Mouse (Mus musculus) heart, postnatal 14 days (tissue): ENCODE results near the gene Rpl27a. TPM values are rescaled to one million over a fixed set of nuclear protein-coding genes. Genes with fewer than 3 reads are reported as not detected.

Source experiments
- DNase-seq, 2 experiments: peaks; one replicate each; pipeline ENCODE4 v3.0.0; 2021 to 2022
- intact Hi-C: fragments of 180-260 bp; cut with DNase I; formaldehyde crosslinking; loops from one replicate; pipeline ENCODE4 v1.15.1; 2025
- total RNA-seq, 2 experiments: library from RNA; stranded (reverse); gene quantifications; 2 replicates each; pipeline ENCODE4 v1.2.3; 2021

Rpl27a gene
- total RNA-seq, 2 experiments from 2014 or later, result 100 to 103 TPM

DNA sequence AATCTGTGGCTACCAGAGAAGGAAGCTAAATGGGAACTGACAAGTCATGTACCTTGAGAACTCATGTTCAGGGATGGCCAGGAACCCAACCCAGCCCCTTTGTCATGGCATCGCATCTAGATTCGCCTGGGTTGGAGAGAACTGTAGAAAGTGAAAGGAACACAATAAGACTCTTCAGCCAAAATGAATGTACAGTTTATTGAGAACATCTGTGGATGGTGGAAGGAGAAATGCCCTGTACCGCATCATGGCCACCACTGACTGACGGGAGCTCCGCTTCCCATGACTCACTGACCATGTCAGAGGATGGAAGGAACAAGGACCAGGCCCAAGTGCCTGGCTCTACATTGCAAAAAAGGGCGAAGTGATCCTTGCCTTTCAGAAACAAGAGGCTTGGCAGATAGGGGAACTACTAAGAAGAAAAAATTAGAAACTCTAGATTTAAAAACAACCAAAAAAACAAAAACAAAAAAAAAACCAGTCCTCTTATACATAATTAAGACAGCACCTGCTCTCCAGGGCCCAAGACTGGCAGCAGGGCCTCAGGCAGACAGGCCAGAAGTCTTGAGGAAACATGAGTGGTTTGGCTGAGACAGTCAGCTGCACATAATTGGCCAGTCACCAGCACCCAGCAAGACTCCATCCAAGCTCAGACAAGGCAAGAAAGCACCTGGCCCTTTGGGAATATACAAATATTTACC is 4.9 kb downstream of the Rpl27a start:
- DNase-seq, result no peak
- intact Hi-C loops, result no loop called here

DNA sequence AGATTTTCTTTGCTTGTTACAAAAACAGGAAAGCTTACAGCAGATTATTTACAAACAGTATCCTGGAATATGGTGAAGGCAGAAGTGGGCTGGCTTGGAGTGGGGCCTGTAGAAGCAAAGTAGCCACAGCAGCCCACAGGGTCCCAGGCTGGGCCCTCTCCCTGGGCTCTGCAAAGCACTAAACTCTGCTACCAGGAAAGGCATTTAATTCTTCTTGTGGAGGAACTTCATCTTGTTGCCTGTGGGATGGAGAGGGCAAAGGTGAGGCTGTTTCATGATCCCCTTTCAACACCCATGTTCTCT is 5.4 kb downstream of the Rpl27a start:
- intact Hi-C loops, result no loop called here
- DNase-seq, result no peak

DNA sequence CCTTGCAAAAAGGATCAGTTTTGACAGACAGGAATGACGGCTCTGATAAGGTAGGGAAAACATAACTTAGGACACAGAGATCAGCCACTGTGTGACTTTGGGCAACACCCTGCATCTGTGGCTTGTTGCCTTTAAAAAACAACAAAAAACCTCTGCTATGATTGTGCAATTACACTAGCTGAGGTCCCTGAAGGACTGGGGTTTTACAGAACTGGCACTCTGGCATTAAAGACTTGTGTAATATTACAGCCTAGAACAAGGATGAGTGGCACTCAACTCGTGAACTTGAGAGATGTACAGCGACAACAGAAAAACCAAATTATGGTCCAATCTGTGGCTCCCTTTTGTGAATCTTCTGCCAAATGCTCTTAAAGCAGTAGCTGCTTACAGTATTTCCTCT is 5.8 kb downstream of the Rpl27a start:
- no peak for DNase-seq
- intact Hi-C loops, result no loop called here

DNA sequence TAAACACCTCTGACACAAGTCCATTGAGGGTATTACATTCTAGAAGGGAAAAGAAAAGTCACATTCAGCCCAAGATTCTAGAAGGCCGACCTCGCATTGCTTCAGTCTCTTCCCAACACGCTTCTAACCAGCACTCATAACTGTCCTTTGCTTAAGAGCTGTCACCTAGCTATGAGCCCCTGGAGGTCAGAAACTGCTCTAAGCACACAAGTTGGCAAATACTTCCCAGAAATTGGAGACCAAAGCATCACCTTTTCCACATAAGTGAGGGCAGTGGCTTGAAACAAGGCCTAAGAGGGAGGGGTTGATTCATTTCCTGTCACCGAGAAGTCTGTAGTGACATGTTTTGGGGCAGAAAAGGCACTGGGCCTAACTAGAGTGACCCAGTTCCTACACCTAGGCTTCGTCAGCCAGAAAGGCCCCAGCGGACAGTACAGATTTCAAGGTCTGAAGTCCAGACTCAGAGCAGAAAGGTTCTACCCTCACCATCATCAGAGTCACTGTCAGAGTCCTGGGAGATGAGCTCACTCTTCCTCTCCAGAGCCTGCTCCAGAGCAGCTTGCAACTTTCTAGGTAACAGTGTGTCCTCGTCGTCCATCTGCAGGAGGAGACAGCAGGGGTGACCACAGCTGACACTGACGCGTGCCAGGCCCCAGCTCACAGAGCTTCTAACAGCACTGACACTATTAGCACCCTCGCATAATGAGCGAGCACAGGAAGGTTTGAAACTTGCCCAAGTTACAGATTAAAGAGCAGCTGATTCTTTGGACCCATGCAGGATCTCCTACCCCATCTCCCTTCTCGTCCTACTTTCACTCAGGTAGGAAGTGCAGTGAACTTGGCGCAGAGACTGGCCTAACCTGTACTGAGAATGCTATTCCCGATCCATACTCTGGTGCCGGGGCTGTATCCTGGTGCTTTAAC is 7.1 kb downstream of the Rpl27a start:
- intact Hi-C loops, result no loop called here
- no peak for DNase-seq

DNA sequence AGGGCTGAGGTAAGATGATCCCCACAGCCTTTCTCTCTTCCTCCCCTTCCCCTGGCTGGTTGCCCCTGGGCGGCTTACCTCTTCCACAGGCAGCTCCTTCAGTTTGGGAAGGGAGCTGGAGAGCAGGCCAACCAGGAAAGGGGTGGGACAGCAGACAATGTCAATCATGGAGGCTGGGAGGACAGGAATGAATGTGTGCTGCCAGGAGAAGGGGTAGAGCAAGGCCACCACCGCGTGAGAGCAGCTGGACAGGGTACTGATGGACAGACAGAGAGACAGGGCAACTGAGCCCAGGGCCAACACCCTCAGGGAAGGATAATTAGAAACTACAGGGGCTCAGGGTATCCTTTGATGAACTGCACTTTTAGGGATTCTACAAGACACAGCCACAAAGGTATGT is 8.6 kb downstream of the Rpl27a start:
- intact Hi-C loops, result no loop called here
- DNase-seq, result no peak

DNA sequence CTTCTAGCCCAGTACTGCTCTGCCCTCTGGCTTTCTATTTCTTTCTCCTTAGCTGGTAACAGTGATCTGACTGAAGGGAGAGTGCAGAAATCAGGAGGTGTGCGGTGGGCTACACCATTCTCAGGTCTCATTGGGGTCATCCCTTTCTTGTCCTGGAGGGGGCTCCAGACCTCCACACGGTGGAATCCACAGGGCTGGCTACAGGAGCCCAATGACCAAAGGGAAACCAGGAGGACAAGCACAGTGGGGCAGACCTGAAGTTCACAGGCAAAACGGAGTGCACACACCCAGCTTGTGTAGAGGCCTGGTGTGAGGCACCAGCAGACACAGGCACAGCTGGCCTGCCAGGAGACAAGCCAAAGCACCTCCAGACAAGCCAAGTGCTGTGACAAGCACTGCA is 9.4 kb downstream of the Rpl27a start:
- peak; percentile 74 to 80 for DNase-seq
- intact Hi-C loops, result loop anchor here (1.0 to 2.0 kb wide), 2 partner anchors 90 to 190 kb away; no protein-coding TSS in a partner anchor

DNA sequence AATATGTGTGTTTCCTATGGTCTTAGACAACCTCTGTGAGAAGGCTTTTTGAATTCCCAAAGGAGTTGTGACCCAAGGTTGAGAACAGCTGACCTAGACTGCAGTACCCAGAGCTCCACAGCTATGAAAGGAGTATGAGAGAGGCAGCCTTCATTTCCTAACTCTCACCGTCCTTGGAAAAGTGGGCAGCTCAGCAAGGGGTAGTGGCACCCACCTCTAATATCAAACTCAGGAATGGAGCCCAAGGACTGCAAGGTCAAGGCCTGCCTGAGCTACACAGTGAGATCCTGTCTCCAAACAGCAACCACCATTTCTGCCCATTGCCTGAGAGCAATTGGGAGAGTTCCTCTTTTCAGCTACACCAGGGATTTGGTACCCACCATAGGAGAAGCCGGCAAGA is 10.8 kb downstream of the Rpl27a start:
- intact Hi-C loops, result loop anchor here (2.0 to 10.0 kb wide), 2 partner anchors 189 to 365 kb away; no protein-coding TSS in a partner anchor
- no peak for DNase-seq

DNA sequence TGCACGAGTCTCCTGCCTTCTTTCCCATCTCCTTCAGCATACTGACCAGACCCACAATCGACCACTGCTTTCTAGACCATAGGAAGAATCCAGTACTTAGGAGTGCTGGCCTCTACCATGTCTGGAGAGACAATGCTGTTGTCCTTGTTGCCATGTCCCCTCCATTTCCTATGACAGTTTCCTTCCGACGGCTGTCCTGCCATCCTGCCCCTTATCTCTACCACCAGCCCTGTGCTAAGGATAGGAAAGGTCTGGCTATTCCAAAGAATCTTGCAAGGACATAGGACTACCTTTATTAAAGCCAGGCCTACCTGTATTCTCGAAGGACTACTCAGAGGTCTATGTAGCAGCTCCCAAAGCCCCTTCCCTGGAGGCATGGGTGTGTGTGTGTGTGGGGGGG is 12.6 kb downstream of the Rpl27a start:
- intact Hi-C loops, result loop anchor here (10.0 kb wide), 1 partner anchor 363 kb away; no protein-coding TSS in a partner anchor
- DNase-seq, result no peak

DNA sequence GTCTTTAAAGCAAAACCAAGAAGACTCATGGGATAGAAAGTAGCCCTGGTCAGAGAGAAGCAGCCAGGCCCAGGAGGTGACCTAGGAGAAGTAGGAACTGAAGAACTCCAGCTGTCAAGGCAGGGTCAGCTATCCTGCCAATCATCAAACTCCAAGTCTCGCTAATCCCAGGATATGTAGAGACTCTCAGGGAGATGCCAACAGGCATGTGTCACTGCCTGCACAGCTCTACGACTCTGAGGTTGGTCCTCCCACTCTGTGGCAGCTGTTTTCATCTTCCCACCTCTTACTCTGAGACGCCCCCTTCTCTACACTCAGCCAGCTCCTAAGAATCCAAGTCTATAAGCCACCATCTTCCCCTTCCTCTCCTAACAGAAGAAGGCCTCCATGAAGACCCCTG is 13.7 kb downstream of the Rpl27a start:
- intact Hi-C loops, result loop anchor here (10.0 kb wide), 1 partner anchor 362 kb away; no protein-coding TSS in a partner anchor
- DNase-seq, result no peak

DNA sequence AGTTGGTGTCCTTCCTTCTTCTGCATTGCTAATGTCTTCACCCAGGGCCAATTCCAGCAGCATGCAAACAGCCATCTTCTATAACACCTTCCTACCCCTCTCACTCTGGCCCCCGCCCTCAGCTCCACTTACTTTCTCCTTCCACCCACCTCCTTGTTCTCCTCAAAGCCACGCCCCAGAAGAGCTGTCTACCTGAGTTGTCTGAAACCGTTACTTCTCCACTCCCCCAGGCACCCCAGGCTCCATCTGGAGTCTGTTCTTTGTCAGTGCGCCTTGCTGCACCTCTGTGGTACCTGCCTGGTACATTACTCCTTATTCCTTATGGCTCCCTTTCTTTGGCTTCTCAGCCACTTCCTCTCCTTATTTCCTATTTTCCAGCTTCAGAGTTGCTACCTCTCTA is 14.2 kb downstream of the Rpl27a start:
- DNase-seq, result no peak
- intact Hi-C loops, result loop anchor here (10.0 kb wide), 1 partner anchor 362 kb away; no protein-coding TSS in a partner anchor

DNA sequence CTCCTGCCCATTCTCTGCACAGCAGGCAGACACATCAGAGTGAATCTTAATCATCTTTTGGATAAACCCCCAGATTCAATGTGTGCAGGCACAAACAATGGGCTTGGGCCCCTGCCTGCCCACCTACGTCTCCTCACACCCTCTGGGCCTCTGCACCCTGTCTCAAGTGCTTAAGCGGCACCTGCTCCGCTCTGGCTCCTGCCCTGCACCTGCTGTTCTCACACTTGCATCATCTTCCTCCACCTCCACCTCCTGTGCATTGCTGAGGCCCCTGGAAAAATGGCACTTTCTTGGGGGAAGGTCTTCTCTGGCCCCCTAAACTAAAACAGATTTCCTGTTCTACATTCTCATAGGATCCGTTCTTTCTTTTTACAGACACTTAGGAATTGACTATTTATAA is 14.9 kb downstream of the Rpl27a start:
- intact Hi-C loops, result loop anchor here (10.0 kb wide), 1 partner anchor 361 kb away; no protein-coding TSS in a partner anchor
- DNase-seq, result no peak

DNA sequence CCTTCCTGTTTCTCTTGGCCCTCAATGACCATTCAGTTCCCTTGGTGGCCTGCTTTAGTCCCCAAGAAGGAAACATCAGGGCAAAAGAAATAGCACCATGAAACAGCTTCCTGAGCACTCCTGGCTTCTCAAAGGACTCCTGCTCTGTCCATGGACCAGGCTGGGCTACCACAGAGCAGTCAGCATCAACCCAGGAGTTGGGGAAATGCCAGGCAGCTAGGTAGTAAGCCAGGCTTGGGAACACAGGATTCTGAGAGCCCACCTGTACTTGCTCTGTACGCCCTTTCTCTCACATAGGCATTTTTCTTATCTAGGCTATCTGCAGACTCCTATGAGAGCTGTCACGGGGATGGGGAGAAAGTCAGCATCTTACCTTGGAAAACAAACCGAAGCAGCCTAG is 16.0 kb downstream of the Rpl27a start:
- intact Hi-C loops, result loop anchor here (5.0 to 10.0 kb wide), 2 partner anchors 42 to 360 kb away; no protein-coding TSS in a partner anchor
- no peak for DNase-seq

DNA sequence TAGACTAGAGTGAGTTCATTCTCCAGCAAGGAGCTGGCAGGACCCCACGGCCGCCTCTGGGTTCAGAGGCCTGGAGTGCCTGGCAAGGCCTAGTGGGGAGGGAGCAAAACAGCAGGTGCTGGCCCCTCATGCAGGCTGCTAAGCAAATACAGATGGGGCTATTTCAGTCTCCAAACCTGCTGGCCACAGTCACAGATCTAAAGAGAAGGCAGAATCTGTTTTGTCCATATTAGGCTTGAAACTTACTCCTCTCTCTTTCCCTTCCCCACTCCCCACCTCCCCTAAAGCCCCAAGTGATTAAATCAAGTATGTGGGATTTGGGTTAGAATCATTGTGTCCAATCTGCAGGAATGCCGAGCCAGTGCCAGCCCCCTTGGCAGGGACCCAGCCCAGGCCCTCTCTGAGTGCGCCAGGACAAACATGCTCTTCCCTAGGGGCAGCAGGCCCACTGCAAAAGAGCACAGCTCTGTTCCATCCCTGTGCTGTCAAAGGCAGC is 17.6 kb downstream of the Rpl27a start:
- peak; percentile 73 to 74 for DNase-seq
- intact Hi-C loops, result loop anchor here (5.0 to 10.0 kb wide), 2 partner anchors 41 to 358 kb away; no protein-coding TSS in a partner anchor

DNA sequence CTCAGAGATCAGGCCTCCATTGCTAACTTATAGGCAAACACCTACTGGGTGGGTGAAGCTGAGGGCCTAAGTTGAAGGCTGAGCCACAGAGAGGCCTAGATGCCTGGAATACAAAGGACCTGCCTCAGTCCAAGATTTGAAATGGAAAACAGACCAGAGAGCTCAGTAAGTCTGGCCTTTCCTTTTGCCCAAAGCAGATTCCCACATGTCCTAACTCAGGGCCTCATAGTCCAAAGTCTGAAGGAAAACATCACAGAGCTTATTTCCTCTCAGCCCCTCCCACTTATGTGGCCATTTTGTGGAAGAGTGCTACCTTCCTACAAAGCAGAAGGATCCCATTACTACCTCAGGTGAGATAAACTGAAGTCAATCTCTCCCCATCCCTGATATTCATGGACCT is 22.0 kb downstream of the Rpl27a start:
- no peak for DNase-seq
- intact Hi-C loops, result no loop called here

DNA sequence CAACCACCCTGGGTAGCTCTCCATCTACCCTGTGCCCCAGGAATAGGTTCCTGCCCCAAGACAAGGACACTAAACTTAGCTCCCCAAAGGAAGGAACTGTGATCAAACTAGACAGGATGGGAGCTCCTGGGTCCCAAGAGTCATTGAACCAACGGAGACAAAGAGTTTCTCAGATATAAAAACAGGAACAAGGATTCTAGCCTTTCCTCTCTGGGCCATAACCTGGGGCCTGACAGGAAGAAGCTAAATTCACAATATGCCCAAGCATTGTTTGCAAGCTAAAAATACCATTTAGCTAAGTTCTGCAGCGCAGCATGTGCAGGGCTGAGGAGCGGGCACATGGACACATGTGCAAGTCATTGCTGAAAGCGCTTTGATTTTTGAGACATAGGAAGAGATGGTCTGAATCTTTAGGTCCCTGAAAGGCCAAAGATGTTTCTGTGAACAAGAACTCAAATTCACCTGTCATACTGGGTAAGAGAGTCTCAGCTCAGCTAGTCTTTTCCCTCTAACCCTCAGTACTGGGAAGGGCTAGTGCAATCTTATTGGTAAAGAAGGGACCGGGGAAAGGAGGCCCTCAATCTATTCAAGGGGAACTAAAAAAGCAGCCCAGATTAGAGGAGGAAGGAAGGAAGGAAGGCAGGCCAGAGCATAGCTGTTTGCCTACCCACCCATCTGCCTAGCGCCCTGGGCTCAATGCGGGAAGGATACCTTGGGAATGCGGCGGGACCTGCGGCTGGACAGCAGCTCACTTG is 22.8 kb downstream of the Rpl27a start:
- no peak for DNase-seq
- intact Hi-C loops, result no loop called here

DNA sequence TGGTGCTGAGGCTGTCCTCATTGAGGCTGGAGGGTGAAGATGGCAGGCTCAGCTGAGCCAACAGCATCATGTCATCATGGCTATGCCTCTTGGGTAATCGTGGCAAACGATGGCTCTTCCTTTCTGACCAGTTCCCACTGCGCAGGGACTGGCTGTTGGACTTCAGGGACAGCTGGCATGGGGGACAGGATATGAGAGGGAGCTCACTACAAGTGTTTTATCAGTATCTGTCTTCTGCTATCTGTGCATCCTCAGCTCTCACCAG is 23.3 kb downstream of the Rpl27a start:
- intact Hi-C loops, result no loop called here
- no peak for DNase-seq

DNA sequence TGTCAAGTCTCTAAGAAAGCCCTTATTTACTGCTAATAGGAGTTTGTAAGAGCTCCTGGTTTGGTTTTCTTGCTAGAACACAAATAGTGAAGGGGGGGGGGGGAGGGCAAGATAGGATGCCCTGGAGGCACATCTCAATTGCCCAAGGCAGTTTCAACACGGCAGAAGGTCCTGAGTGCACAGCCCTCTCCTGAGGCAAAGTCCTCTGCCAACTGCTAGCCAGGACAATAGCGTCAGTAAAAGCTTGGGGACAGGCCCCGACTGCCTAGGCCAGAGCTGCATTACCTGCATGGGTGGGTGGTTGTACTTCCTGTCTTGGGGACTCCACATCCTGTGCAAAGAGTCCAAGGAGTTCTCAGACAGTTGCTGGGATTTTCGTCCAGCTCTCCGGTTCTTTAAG is 25.8 kb downstream of the Rpl27a start:
- intact Hi-C loops, result no loop called here
- no peak for DNase-seq

DNA sequence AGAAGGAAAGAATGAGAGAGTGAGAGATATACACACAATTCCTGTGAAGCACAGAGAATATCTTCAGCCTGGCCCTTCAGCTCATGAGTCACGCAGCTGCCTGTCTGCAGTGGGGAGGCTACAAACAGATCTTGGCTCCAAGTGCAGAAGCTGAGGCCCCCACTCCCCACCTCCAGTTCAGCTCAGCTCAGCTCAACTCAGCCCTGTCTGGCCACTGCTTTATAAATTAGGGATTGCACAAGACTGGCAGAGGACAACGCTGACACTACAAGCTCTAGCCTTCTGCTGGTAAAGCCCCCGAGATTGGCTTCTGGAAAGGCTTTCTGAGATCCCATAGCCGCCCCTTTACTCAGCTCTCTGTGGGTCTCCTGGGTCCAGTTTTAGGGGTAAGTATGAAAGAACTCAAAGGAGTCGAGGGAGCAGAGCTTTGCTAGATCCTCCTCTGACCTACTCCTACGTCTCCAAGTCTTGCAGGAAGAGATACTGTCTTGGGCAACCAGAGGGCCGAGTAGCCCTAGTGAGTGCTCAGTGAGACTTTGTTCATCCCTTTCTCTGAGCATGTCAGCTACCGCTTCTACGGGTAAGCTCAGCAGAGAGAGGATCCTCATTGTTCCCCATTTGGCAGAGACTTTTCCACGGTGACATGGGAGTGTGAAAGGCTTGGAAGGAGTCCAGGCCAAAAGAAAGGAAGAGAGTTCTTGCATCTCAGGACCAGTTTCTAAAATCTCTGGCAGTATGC is 26.5 kb downstream of the Rpl27a start:
- intact Hi-C loops, result no loop called here
- DNase-seq, result peak; percentile 32 to 35

DNA sequence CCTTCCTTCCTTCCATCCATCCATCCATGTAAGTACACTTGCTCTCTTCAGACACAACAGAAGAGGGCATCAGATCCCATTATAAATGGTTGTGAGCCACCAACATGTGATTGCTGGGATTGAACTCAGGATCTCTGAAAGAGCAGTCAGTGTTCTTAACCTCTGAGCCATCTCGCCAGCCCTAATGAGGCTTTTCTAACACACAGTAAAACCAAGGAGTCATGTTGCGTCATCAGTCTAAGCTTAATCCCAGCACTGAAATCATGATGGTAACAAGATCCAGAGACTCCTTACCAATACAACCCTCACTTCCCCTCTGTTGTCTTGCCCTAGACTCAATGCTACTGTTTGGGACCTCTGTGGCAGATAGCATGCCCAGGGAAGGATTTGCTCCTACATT is 27.2 kb downstream of the Rpl27a start:
- DNase-seq, result no peak
- intact Hi-C loops, result no loop called here

DNA sequence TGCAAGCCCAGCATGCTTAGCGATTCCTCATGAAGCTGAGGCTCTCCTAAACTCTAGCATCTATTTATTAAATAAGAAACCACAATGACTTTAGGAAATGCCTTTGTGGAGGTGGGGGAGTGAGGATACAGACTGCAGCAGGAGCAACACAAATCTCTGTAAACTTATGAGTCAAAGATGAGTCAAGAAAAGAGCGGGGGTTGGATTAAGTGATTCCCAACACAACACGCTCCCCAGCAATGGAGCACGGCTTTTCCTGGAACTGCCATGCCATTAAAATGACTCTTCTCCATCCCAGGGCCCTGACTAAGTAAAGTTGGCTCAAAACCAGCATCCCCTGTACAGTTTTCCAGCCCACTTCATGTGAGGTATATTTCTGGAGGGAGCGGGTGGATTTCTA is 27.8 kb downstream of the Rpl27a start:
- intact Hi-C loops, result no loop called here
- no peak for DNase-seq
